Mouse (Mus musculus) c-Kit-positive CD71-negative TER-119-negative erythroid progenitor cells, embryonic 14.5 days (primary cell): ENCODE data around the gene Cuedc2.

ENCODE experiments used
- DNase-seq: peaks from one replicate; pipeline ENCODE4 v3.0.0-alpha.2; 2013; ENCODE audit warnings: low read depth

Cuedc2 gene

DNA sequence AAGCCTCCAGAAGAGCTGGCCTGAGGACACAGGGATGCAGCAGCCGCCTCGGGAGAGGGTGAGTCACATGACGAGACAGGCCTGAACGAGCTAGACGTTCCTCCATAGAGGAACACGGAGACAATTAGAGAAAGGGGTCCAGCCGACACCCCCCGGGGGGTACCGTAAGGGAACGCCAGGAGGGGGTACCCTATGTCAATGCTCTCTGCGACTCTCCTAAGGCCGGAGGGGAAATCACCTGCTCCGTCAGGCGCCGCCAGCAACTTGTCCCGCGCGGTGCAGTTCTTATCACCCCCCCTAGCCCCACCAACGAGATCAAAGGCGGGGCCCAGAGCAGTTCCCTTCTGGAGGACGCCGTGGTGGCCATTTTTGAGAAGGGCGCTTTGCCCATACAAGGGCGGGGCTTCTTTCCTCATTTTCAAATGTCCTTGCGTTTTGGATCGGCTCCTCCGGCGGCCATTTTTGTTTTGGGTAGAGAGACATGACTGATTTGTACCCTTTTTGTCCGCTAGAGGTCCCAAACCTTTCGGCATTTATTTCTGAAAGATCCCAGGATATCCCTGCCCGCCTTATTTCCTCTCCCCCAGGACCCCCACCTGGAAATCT, at the start of gene Cuedc2:
Gene Cuedc2 (minus strand): TSS at position 372 of the 606 bp plus-strand sequence.
- DNase-seq, result peak; percentile 99

DNA sequence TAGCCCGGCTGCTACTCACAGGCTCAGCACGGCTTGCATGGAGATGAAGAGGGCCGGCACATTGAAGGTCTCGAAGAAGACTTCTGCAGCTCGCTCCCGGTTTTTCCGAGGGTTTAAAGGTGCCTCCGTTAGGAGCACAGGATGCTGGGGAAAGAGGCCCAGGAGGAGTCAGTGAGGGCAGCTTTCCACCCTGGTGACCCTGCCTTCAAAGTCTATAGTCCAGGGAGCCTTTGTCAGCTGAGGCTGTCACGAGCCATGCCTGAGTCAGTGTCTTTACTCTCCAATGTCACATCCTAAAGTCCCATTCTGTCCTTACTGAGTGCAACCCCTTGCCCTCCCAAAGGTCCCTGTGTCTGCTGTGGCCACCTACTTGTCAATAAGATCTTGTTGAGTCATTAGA, 43.8 kb upstream of the Cuedc2 start:
- no peak for DNase-seq

DNA sequence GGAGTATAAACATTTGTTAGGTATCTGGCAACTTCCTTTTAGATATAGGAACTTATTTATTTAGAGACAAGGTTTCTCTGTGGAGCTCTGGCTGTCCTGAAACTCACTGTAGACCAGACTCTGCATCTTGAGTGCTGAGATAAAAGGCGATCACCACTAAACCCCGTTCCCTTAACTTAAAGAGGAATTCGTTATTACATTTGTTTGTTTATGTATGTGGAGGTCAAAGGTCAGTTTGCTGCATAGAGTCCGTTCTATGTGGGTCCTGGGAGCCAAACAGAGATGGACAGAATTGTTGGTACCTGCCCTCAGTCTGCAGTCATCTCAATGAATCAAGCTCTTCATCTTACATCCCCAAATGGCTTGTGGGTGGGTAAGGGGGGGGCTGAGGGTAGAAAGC, 37.4 kb upstream of the Cuedc2 start:
- DNase-seq, result no peak

- DNase-seq, result no peak
These were observed 37.0 kb upstream of the Cuedc2 start for GRCm38 (mm10) chr19:46375489-46375888.

GRCm38 (mm10) chr19:46374477-46375088, 36.1 kb upstream of the Cuedc2 start:
- no peak for DNase-seq

DNA sequence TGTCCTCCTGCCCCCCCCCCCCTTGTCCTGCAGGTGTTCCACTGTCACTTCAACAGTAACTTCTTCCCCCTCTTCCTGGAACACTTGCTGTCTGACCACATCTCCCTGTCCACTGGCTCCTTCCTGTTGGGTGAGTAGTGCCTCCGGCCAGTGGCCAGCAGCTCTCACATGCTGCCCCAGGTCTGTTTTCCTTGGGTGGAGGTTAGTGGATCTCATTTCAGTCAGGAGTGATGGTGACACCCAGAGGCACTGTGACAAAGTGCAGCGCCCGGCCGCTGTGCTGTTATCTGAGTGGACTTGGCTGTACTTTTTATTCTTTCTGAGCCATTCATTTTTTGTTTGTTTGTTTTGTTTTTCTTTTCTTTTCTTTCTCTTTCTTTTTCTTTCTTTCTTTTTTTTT, 30.7 kb upstream of the Cuedc2 start:
- DNase-seq, result no peak

DNA sequence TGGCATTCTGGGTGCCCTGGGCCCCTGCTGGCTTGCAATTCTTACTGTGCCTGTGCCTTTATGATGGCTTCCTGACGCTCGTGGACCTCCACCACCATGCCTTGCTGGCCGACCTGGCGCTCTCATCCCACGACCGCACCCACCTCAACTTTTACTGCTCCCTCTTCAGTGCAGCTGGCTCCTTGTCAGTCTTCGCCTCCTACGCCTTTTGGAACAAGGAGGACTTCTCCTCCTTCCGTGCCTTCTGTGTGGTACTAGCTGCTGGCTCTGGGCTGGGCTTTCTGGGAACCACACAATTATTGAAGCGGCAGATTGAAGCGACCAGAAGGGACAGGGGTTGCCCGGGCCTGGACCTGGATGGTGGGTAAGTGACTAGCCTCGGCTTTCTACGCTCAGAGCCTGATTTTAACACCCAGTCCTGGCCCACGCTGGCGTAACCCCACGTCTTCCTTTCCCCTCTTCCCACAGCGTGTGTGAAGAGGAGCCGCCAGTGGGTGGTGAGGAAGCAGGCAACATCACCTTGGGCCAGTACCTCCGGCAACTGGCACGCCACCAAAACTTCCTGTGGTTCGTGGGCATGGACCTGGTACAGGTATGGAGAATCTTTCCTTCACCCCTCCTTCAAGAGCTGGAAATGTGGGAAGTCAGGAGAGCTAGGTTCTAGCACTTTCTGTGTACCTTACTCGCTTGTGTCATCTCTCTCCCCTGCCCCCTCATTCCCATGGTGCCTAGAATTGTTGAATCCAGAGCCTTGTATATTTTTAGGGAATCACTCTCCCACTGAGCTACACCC, 29.5 kb upstream of the Cuedc2 start:
- DNase-seq, result no peak

- DNase-seq, result no peak
These were observed 24.9 kb upstream of the Cuedc2 start for GRCm38 (mm10) chr19:46363294-46364009.

- DNase-seq, result no peak
These were observed 23.6 kb upstream of the Cuedc2 start for GRCm38 (mm10) chr19:46362104-46362503.

GRCm38 (mm10) chr19:46358381-46358780, 19.9 kb upstream of the Cuedc2 start:
- DNase-seq, result no peak

GRCm38 (mm10) chr19:46357344-46358280, 19.1 kb upstream of the Cuedc2 start:
- no peak for DNase-seq

GRCm38 (mm10) chr19:46356701-46357138, 18.2 kb upstream of the Cuedc2 start:
- DNase-seq, result peak; percentile 66

GRCm38 (mm10) chr19:46350168-46350932, 11.8 kb upstream of the Cuedc2 start, which contains the start of gene 2310034G01Rik:
2310034G01Rik (minus strand) TSS chr19:46350302.
- DNase-seq, result no peak

DNA sequence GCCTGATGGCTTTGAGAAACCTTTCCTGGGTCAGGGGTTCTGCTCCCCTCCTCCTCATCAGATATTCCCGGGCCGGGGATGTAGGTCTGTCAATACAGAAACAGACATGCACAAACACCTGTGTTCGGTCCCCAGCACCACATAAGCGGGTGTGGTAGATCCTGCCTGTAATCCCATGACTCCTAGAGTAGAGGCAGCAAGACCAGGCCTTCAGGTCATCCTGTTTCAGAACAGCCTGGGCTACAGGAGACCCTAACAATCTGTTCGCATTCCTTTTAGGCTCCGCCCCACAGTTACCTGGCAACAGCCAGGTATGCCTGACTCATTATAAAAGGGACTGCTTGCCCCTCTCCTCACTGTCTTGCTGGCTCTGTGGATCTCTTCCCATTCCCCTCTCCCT, 11.0 kb upstream of the Cuedc2 start:
- DNase-seq, result no peak

DNA sequence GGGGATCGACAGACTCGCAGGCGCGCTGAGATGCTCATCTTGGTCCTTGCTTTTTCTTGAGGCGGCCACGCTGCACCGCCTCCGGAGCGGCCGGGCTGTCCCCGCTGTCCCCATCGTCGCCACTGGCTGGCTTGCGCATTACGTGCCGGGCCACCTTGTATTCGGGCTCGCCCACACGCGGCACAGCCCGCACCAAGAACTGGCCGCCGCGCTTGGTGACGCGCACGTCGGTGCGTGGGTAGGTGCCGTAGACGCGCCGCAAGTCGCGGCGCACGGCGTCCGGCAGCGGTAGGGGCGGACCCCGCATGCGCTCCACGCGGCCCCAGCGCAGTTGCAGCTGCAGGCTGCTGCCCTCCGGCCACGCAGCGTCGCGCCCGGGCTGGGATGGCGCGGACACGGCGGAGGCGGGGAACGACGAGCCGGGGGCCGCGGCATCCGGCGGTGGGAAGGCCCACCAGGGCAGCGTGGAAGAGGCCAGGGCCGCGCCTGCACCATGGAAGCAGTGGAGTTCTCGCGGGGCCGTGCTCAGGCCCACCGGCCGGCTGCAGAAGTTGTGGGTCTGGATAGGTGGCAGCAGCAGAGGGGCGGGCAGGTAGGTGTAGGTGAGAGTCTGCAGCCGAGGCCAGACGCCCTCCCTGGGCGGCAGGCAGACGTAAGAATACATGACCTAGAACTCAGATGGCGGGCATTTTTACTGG, 10.4 kb upstream of the Cuedc2 start:
- DNase-seq, result no peak

DNA sequence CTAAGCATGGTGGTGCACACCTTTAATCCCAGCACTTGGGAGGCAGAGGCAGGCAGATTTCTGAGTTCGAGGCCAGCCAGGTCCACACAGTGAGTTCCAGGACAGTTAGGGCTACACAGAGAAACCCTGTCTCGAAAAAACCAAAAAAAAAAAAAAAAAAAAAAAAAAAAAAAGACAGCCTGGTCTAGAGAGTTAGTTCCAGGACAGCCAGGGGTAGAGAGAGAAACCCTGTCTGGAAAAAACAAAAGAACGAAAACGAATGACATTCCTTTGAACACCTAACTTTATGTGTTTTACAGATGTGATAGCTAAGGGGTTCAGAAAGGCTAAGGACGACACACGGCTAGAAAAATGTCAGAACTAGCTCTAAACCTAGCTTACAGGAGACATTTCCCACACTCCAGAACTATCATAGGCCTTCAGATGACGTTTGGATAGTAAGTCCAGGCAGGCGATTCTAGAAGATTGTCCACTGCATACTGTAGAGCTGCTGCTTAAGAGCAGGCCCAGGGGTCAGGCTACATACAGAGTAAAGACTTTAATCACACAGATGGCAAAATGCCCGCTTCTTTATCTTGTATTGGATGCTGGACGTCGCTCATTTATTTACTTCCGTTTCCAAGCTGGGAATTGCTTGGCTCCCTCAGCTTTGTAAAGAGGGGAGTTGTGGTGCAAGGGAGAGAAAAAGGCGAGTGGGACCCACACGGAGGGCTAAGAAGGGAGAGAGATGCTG, 9.6 kb upstream of the Cuedc2 start:
- DNase-seq, result no peak

DNA sequence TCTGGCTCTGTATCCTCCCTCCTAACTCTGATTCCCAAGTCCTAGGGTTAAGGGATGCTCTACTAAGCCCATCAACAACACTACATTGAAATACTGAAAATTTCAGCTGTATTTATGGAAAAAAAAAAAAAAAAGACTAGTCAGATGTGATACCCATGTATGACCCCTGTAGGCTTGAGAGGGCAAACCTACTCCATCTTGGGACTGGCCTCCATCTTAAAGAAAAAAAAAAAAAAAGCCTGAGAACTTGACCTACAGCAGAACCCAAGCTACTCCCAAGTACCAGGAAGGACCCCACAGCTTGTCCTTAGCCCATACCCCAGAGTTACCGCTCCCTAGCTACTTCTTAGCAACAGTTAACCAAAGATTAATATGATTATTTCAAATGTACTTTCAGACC, 8.6 kb upstream of the Cuedc2 start:
- no peak for DNase-seq

GRCm38 (mm10) chr19:46344710-46345419, 6.4 kb upstream of the Cuedc2 start:
- DNase-seq, result no peak
